Mouse (Mus musculus) T-helper 1 cell (primary cell): ENCODE results near the gene Mcat.

Experiments used
- in situ Hi-C: fragments of 300-600 bp; cut with MboI, MseI; formaldehyde crosslinking; loops from one replicate; pipeline ENCODE4 v1.15.1; 2025; ENCODE audit warnings: high pct_unique_total_duplicates

Mcat gene

GRCm38 (mm10) chr15:83576651-83577050, 13.1 kb upstream of the Mcat start:
- in situ Hi-C loops: no loop called here

DNA sequence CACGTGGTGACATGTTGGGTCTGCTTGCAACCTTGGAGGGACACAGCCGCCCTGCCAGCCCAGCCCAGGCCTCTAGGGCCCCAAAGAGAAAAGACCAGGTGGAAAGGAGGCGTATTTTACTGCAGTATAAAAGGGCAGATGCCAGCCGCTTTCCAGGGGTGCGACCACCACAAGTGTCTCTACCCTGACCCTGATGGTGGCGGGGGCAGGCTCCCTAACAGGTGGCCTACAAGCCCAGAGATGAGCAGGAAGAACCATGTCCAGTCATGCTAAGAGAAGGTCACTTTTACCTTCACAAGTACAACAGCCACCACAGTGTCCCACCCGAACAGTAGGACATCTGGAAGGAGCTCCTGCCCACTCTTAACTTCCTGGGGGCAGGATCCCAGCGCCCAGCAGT, 12.0 kb upstream of the Mcat start:
- in situ Hi-C loops: no loop called here

DNA sequence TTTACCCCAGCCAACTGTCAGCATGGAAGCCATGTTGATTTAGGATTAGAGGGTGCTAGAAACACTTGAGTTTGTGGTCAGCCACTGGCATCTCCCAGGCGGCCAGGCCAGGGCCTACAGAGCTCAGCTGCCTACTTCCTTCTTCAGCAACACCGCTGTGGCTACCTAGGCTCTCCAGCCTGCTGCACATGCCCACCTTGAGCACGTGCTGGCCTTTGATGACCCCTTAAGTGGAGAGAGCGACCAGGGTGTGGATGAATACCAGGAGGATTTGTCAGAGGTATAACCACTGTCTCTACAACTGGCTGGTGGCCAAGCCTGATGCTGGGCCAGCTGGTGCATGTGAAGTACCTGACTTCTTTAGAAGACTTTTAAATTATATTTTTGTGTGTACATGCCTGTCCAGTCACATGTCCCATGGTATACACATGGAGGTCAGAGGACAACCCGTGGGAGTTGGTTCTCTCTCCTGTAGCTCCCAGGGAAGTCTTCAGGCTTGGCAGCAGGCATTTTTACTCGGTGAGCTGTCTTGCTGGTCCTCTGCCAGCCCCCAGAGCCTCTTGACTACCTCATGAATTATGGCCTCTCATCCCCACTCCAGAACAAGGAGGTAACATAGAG, 11.3 kb upstream of the Mcat start:
- in situ Hi-C loops: no loop called here

DNA sequence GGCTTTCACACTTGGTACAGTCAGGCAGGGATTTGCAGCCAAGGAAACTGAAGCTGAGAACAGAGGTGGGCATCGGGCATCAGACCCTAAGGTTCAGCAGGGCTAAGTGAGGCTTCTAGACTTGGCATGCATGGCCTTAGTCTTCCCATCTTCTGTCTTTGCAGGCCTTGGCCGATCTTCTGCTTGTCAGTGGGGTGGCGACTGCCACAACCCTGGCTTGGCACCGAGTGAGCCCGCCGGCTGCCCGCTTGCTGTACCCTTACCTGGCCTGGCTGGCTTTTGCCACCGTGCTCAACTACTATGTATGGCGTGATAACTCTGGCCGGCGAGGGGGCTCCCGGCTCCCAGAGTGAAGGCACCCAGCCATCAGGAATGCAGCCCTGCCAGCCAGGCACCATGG, 10.0 kb upstream of the Mcat start:
- in situ Hi-C loops: no loop called here

DNA sequence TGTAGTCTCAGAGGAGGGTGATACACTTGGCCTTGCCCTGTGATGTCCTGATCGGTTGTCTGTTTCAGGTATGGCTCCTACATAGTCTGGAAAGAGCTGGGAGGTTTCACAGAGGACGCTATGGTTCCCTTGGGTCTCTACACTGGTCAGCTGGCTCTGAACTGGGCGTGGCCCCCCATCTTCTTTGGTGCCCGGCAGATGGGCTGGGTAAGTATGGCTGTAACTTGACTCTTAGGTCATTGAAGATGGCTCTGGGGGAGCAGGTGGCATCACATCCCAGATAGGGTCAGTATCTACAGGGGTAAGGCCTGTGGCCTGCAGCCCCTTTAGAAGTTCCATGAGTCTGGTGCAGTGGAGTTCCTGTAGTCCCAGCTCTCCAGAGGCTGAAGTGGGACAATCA, 8.5 kb upstream of the Mcat start:
- in situ Hi-C loops: no loop called here

GRCm38 (mm10) chr15:83571636-83572035, 8.0 kb upstream of the Mcat start:
- in situ Hi-C loops: no loop called here

- in situ Hi-C loops: no loop called here
Measured at GRCm38 (mm10) chr15:83570641-83571040, 7.1 kb upstream of the Mcat start.

DNA sequence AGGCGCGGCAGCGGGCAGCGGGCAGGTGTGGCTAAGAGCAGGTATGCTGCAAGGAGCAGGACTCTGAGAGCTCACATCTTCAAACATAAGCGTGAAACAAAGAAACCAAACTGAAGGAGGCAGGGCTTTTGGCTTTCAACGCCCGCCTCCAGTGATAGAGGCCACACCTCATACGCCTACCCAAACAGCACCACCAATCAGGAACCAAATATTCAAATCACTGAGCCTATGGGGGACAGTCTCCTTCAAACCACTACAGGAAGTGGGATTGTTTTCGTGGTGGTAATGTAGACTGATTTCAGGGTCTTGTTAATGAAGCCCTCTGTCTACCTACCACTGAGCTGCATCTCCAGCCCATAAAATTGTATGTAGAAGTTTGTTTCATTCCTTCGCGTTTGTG, 6.1 kb upstream of the Mcat start:
- in situ Hi-C loops: no loop called here

DNA sequence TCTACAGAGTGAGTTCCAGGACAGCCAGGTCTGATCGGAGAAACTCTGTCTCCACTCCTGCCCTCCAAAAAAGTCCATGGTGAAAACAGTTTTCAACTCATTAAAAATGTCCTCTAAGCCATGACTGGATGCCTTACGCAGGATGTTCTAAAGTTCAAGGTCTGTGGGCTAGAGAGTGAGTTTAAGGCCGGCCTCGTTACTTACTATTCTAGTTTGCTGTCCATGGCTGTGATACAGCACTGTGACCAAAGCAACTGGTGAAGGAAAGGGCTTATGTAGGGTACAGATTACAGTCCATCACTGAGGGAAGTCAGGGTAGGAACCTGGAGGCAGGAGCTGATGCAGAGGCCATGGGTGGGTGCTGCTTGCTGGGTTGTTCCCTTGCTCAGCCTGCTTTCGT, 5.0 kb upstream of the Mcat start:
- in situ Hi-C loops: no loop called here

DNA sequence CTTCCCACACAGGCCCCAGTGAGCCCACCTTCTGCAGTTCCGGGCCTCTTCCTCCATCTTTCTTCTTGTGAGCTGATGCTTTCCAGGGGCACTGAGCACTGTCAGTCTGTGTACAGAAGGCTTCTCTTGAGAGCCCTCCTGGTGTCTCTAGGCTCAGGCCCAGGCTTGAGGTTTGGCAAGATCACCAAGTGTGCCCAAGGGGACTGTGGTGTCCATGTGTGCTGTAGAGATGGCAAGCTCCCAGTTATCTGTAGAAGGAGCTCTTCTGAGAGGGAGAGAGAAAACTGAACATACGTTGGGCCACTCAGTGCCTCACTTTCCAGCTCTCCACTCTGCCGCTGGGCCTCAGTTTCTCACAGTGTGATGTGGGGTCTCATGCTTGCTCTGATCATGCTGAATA, 4.1 kb upstream of the Mcat start:
- in situ Hi-C loops: no loop called here

DNA sequence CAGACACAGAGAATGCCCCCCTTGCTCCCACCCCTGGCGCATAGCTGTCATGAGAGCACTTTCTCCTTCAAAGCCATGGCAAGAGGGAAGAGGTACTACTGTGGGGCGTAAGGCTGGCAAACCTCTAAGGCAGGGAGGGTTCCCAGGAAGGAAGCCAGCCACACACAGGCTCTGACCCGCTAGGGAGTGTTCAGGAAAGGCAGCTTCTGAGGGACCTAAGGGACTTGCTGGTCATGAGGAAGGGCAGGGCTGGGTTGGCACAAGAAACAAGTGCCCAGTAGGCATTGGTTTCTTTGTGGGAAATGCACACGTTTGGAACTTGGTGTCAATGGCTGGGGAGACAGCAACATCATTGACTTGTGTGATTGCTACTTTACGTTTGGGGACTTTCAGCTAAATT, 2.4 kb upstream of the Mcat start:
- in situ Hi-C loops: no loop called here

DNA sequence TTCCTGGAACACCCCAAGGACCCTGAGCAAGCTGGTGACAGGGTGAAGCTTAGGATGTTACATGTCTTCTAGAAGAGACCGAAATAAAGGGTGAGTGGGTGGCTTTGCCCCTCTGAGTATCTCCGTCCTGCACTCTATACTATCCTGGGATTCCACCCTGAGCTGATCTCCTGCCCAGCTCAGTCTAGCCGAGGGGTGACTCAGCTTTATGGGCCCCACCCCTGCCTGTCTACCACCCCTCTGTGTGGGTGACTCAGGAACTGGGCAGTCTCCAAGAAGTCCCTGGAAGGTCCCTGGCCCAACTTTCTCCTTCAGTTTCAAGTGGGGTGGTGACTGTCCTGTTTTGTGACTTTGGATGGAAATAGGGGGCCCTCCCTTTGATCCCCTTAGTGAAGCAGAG, 1.8 kb upstream of the Mcat start:
- in situ Hi-C loops: no loop called here

- in situ Hi-C loops: no loop called here
Measured at GRCm38 (mm10) chr15:83563857-83564651, 467 bp upstream of the Mcat start.

DNA sequence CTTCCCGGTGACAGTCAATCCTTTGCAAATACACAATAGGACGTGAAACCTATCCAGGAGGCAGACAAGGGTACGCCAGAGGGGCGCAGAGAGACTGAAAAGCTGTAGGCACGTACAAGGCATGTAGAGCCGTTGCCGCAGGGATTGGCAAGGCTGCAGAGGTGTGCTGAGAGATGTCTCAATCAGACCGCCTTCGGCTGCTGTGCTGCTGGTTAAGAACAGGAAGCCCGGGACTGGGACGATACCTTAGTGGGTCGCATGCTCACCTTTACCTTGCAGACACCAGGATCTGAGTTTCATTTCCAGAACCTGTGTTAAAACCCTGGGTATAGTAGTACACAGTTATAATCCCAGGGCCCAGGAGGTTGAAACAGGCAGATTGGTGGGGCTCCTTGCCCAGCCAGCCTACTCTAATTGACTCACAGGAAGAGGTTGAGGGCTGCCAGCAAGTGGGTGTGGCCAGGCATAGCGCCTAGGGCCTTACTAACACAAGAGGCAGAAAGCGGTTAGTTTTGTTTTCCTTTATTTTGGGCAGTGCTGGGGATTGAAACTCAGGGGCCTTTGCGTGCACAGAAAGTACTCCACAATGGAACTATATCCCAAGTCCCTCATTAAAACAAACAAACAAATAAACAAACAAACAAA, 839 bp downstream of the Mcat start:
- in situ Hi-C loops: no loop called here

GRCm38 (mm10) chr15:83560941-83561477, 2.6 kb downstream of the Mcat start:
- in situ Hi-C loops: no loop called here

GRCm38 (mm10) chr15:83555161-83555974, 8.2 kb downstream of the Mcat start:
- in situ Hi-C loops: no loop called here

DNA sequence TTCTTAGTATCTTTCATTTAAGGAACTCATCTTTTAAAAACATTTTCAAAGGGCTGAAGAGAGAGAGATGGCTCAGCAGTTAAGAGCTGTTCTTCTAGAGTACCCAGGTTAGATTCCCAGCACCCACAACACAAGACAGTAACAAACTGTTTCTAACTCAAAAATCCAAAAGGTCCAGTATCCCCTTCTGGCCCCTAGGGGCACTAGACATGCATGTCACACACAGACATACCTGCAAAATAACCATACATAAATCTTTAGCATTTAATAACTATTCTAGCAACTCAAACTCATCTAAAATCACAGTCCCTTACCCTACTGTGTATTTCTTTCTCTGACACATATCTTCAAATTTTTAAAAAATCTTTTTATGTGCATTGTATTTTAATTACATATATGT, 9.8 kb downstream of the Mcat start:
- in situ Hi-C loops: no loop called here

GRCm38 (mm10) chr15:83550137-83550536, 13.4 kb downstream of the Mcat start:
- in situ Hi-C loops: no loop called here

DNA sequence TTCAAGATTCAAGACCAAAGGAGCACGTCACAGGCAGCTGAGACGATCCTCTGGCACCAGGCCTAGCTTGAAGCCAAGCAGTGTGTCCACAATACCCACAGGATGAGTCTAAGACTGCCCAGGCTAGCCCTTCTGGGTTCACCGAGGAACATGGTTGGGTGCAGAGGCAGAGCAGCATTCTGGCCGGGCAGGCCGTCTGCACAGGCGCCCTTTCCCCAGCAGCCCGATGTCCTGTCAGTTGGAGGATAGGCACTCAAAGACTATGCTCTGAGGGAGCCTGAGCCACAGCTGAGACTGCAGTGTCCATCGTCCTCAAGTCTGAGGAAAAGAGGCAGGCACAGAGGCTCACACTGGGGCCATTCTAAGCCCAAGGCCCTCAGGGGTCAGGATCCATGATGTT, 16.4 kb downstream of the Mcat start:
- in situ Hi-C loops: no loop called here

- in situ Hi-C loops: no loop called here
Measured at GRCm38 (mm10) chr15:83546029-83546428, 17.6 kb downstream of the Mcat start.

DNA sequence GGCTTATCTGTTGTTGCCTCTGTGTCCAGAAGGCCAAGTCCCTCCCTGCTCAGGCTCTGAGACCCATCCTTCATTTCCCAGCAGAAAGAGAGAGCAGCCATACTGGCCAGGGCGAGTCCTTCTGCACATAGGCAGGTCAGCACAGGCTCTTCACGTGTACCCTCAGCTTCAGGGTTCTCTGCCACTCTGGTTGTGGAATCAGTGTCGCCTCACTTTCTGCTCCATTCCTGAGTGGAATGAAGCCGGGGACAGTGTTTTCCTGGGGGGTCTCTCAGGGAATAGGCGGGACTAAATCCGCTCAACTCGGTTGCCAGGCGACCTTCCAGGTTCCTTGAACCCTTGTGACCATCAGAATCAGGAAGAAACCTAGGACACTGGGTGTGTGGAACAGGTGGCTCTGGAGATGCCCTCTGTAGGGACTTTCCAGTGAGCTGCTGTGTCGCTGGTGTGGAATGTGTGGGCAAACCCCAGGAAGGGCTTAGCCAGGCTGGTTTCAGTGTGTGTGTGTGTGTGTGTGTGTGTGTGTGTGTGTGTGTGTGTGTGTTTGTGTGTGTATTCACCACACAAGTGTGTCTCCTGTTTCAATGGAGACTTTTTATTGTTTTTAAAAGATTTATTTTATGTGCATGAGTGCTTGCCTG, 21.8 kb downstream of the Mcat start:
- in situ Hi-C loops: no loop called here
